Mouse (Mus musculus) hindbrain, postnatal 0 days (tissue): ENCODE results near the gene Isy1. TPM values are rescaled to one million over a fixed set of nuclear protein-coding genes. Genes with fewer than 3 reads are reported as not detected.

ENCODE experiments used
- ATAC-seq: fragments of 200-750 bp; cut with Nextera tagmentation; 2 replicates; pipeline ENCODE4 v1.8.0; 2017; ENCODE audit warnings: mild to moderate bottlenecking, moderate TSS enrichment, moderate library complexity
- DNase-seq: peaks from one replicate; pipeline ENCODE4 v3.0.0-alpha.2; 2015; ENCODE audit warnings: low spot score
- H3K27ac ChIP-seq: fragments of 300-500 bp; sonication (generic); 2 replicates; pipeline ENCODE4 v1.5.1; 2014; ENCODE audit warnings: mild to moderate bottlenecking
- H3K27me3 ChIP-seq: fragments of 300-500 bp; sonication (generic); 2 replicates; pipeline ENCODE4 v1.6.1; 2014; ENCODE audit warnings: low read length, mixed read lengths; ENCODE audit not compliant: insufficient read depth
- H3K36me3 ChIP-seq: fragments of 300-500 bp; sonication (generic); 2 replicates; pipeline ENCODE4 v1.6.1; 2014; ENCODE audit warnings: low read length, mixed read lengths; ENCODE audit not compliant: insufficient read depth
- H3K4me1 ChIP-seq: fragments of 300-500 bp; sonication (generic); 2 replicates; pipeline ENCODE4 v1.6.1; 2014; ENCODE audit warnings: antibody characterized with exemption, low read length, mixed read lengths; ENCODE audit not compliant: insufficient read depth
- H3K4me2 ChIP-seq: fragments of 300-500 bp; sonication (generic); 2 replicates; pipeline ENCODE4 v1.6.1; 2014; ENCODE audit warnings: low read depth, mild to moderate bottlenecking, low read length, moderate library complexity, mixed read lengths
- H3K4me3 ChIP-seq: fragments of 300-500 bp; sonication (generic); 2 replicates; pipeline ENCODE4 v1.5.1; 2014; ENCODE audit warnings: low read length
- H3K9ac ChIP-seq: fragments of 300-500 bp; sonication (generic); replicated peaks from 2 replicates; pipeline ENCODE4 v1.6.1; 2014; ENCODE audit warnings: mild to moderate bottlenecking, low read length, moderate library complexity, mixed read lengths
- H3K9me3 ChIP-seq: fragments of 300-500 bp; sonication (generic); 2 replicates; pipeline ENCODE4 v1.6.1; 2016; ENCODE audit warnings: low read length, mixed read lengths
- CTCF ChIP-seq: IDR thresholded peaks from 2 replicates; pipeline ENCODE4 v1.5.1; 2016; ENCODE audit warnings: antibody characterized with exemption, control low read depth, low read depth
- WGBS: fragments of 180-500 bp; shearing (Covaris S2); extraction: QIAGEN DNeasy Blood & Tissue Kit; methylation state at CpG from one replicate; pipeline ENCODE4 v1.1.7; 2014; 5-methylcytosine and 5-hydroxymethylcytosine counted together
- polyA plus RNA-seq: library from polyadenylated mRNA; unstranded; fragments of >200 nt; fragmentation: Nextera tagmentation; extraction: Ambion mirVana; gene quantifications from 2 replicates; pipeline ENCODE4 v1.2.1, GENCODE M21; 2015
- total RNA-seq: library from RNA; depleted of rRNA; stranded (reverse); fragments of >200 nt; gene quantifications from 2 replicates; pipeline ENCODE4 v1.2.3, GENCODE M21; 2014

Isy1 gene
- total and polyA plus RNA-seq, 2 experiments from 2014 or later: 11.3 to 27.4 TPM

GRCm38 (mm10) chr6:87797321-87797720 lies 41.3 kb downstream of the Isy1 start:
- Histone ChIP-seq H3K9me3 (no peaks in the 10 kb centered on the region), H3K9ac (no peak overlapping the region), H3K36me3 (0 out of 2 replicates have a peak, but pooled peaks cover 2% of the 10 kb centered on the region), H3K27ac (no peak overlapping the region), H3K4me3 (no peak overlapping the region), H3K27me3 (no peaks in the 10 kb centered on the region), H3K4me2 (no peak overlapping the region), H3K4me1 (no peaks in the 10 kb centered on the region)
- ATAC-seq: no peak
- DNase-seq: no peak
- no peak for TF ChIP-seq CTCF
- WGBS: 56% methylated on average over 2 of the region's 2 CpGs

GRCm38 (mm10) chr6:87796251-87796880 lies 42.2 kb downstream of the Isy1 start:
- no peak overlapping the region for H3K9ac ChIP-seq
- peaks cover 6% of the 10 kb centered on the region; the same call in 1 of the 2 replicates for H3K36me3 ChIP-seq
- DNase-seq: no peak
- no peak overlapping the region for H3K4me2 ChIP-seq
- TF ChIP-seq CTCF: no peak
- H3K27me3 ChIP-seq: no peaks in the 10 kb centered on the region
- H3K4me3 ChIP-seq: no peak overlapping the region
- ATAC-seq: no peak
- H3K27ac ChIP-seq: no peak overlapping the region
- 89% methylated on average over 6 of the region's 6 CpGs for WGBS
- no peaks in the 10 kb centered on the region for H3K4me1 ChIP-seq
- no peaks in the 10 kb centered on the region for H3K9me3 ChIP-seq

GRCm38 (mm10) chr6:87795385-87796150 lies 43.0 kb downstream of the Isy1 start:
- no peak overlapping the region for H3K9ac ChIP-seq
- no peaks in the 10 kb centered on the region for H3K9me3 ChIP-seq
- H3K4me2 ChIP-seq: no peak overlapping the region
- H3K4me1 ChIP-seq: no peaks in the 10 kb centered on the region; the same call in 1 of the 2 replicates
- no peaks in the 10 kb centered on the region for H3K27me3 ChIP-seq
- H3K36me3 ChIP-seq: peaks cover 6% of the 10 kb centered on the region; the same call in 1 of the 2 replicates
- ATAC-seq (no peak), DNase-seq (no peak)
- 50% methylated on average over 6 of the region's 6 CpGs for WGBS
- no peak for TF ChIP-seq CTCF
- no peak overlapping the region for H3K4me3 ChIP-seq
- H3K27ac ChIP-seq: no peak overlapping the region

GRCm38 (mm10) chr6:87793821-87794510 lies 44.6 kb downstream of the Isy1 start:
- WGBS: 85% methylated on average over 10 of the region's 10 CpGs
- Histone ChIP-seq H3K9ac (no peak overlapping the region), H3K36me3 (peaks cover 6% of the 10 kb centered on the region; the same call in 1 of the 2 replicates), H3K4me3 (no peak overlapping the region), H3K27ac (no peak overlapping the region), H3K27me3 (no peaks in the 10 kb centered on the region), H3K9me3 (no peaks in the 10 kb centered on the region), H3K4me2 (no peak overlapping the region), H3K4me1 (no peaks in the 10 kb centered on the region; the same call in 1 of the 2 replicates)
- ATAC-seq (no peak), DNase-seq (peak; percentile 23)
- TF ChIP-seq CTCF: no peak

- H3K4me2 ChIP-seq: no peak overlapping the region
- H3K27me3 ChIP-seq: no peaks in the 10 kb centered on the region
- ATAC-seq (no peak), DNase-seq (no peak)
- H3K36me3 ChIP-seq: peaks cover 6% of the 10 kb centered on the region; the same call in 1 of the 2 replicates
- no peak for TF ChIP-seq CTCF
- 82% methylated on average over 5 of the region's 5 CpGs for WGBS
- H3K4me3 ChIP-seq: no peak overlapping the region
- no peak overlapping the region for H3K9ac ChIP-seq
- H3K9me3 ChIP-seq: no peaks in the 10 kb centered on the region
- no peak overlapping the region for H3K27ac ChIP-seq
- H3K4me1 ChIP-seq: no peaks in the 10 kb centered on the region; the same call in 1 of the 2 replicates
Measured at GRCm38 (mm10) chr6:87791826-87792225, 46.8 kb downstream of the Isy1 start.

GRCm38 (mm10) chr6:87790779-87791480 lies 47.7 kb downstream of the Isy1 start:
- Histone ChIP-seq H3K27ac (no peak overlapping the region), H3K4me1 (no peaks in the 10 kb centered on the region; the same call in 1 of the 2 replicates), H3K4me3 (no peak overlapping the region), H3K27me3 (no peaks in the 10 kb centered on the region), H3K36me3 (peaks cover 6% of the 10 kb centered on the region; the same call in 1 of the 2 replicates), H3K4me2 (no peak overlapping the region), H3K9me3 (no peaks in the 10 kb centered on the region), H3K9ac (no peak overlapping the region)
- whole genome bisulfite sequencing: 76% methylated on average over 7 of the region's 7 CpGs
- DNase-seq: no peak
- TF ChIP-seq CTCF: no peak
- no peak for ATAC-seq
